Mouse (Mus musculus) liver, embryonic 11.5 days (tissue): Measurements from ENCODE around the gene Megf6. TPM values are rescaled to one million over a fixed set of nuclear protein-coding genes. Genes with fewer than 3 reads are reported as not detected.

Source experiments
- ATAC-seq: fragments of 200-750 bp; cut with Nextera tagmentation; replicated peaks from 2 replicates; pipeline ENCODE4 v1.8.0; 2017; ENCODE audit warnings: moderate number of reproducible peaks, mild to moderate bottlenecking, moderate TSS enrichment, moderate library complexity; ENCODE audit not compliant: low FRiP score
- DNase-seq: peaks from one replicate; pipeline ENCODE4 v3.0.0-alpha.2; 2017; ENCODE audit warnings: low spot score
- H3K27ac ChIP-seq: fragments of 300-500 bp; sonication (generic); 2 replicates; pipeline ENCODE4 v1.5.1; 2014; ENCODE audit warnings: mild to moderate bottlenecking, low read depth, low read length, control low read depth
- H3K27me3 ChIP-seq: fragments of 300-500 bp; sonication (generic); replicated peaks from 2 replicates; pipeline ENCODE4 v1.6.1; 2014; ENCODE audit warnings: low read length, mixed read lengths; ENCODE audit not compliant: control insufficient read depth, insufficient read depth
- H3K36me3 ChIP-seq: fragments of 300-500 bp; sonication (generic); 2 replicates; pipeline ENCODE4 v1.6.1; 2014; ENCODE audit warnings: mild to moderate bottlenecking, low read length, moderate library complexity, mixed read lengths; ENCODE audit not compliant: control insufficient read depth, insufficient read depth
- H3K4me1 ChIP-seq: fragments of 300-500 bp; sonication (generic); replicated peaks from 2 replicates; pipeline ENCODE4 v1.6.1; 2014; ENCODE audit warnings: low read length, mixed read lengths; ENCODE audit not compliant: control insufficient read depth, insufficient read depth
- H3K4me2 ChIP-seq: fragments of 300-500 bp; sonication (generic); 2 replicates; pipeline ENCODE4 v1.6.1; 2014; ENCODE audit warnings: mild to moderate bottlenecking, control low read depth, moderate library complexity
- H3K4me3 ChIP-seq: fragments of 300-500 bp; sonication (generic); 2 replicates; pipeline ENCODE4 v1.5.1; 2014; ENCODE audit warnings: low read depth, low read length, control low read depth
- H3K9ac ChIP-seq: fragments of 300-500 bp; sonication (generic); 2 replicates; pipeline ENCODE4 v1.6.1; 2014; ENCODE audit warnings: low read depth, low read length, control low read depth
- H3K9me3 ChIP-seq: fragments of 300-500 bp; sonication (generic); 2 replicates; pipeline ENCODE4 v1.6.1; 2016; ENCODE audit warnings: low read length, inconsistent platforms, mixed read lengths; ENCODE audit not compliant: control insufficient read depth
- WGBS: fragments of 180-500 bp; shearing (Covaris S2); extraction: QIAGEN DNeasy Blood & Tissue Kit; methylation state at CpG from one replicate; pipeline ENCODE4 v1.1.7; 2014; 5-methylcytosine and 5-hydroxymethylcytosine counted together
- polyA plus RNA-seq: library from polyadenylated mRNA; unstranded; fragments of >200 nt; fragmentation: Nextera tagmentation; extraction: Ambion mirVana; gene quantifications from 2 replicates; pipeline ENCODE4 v1.2.1, GENCODE M21; 2014

Megf6 gene
- polyA plus RNA-seq, 1 experiment from 2014 or later = 5.8 TPM

DNA sequence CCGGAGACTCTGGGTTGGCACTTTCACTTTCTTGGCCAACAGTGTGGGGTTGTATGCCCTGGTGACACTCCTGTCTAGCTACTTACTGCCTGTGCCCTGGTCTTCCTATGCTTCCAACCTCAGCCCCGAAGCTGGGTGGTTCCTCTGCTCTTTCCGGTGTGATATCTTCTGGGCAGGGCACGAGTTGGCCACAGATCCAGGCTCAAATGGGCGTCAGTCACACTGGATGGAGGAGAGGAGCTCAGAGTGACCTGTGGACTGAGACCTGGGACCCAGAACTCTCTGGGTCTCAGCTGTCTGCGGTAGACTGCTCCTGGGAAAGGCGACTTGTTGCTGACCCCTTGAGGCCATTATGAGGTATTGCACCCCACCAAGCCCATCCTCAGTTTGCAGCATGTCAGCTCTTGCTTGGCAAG is 130.9 kb downstream of the Megf6 start, which contains the start of gene Arhgef16:
Gene Arhgef16 (minus strand): TSS at position 211 of the 416 bp plus-strand sequence.
- H3K27ac ChIP-seq = no peak within 1 kb of the TSS
- DNase-seq (peak; percentile 50), ATAC-seq (peak; percentile 63)
- H3K36me3 ChIP-seq = no peaks in the 10 kb centered on the region
- H3K9ac ChIP-seq = no peak within 1 kb of the TSS
- H3K9me3 ChIP-seq = no peaks in the 10 kb centered on the region
- no peak within 1 kb of the TSS for H3K4me2 ChIP-seq
- H3K27me3 ChIP-seq = peaks cover 31% of the 10 kb centered on the region
- no peak within 1 kb of the TSS for H3K4me3 ChIP-seq
- peaks cover 3% of the 10 kb centered on the region; the same call in 1 of the 2 replicates for H3K4me1 ChIP-seq
- 20% methylated on average over 7 of the region's 7 CpGs for WGBS

DNA sequence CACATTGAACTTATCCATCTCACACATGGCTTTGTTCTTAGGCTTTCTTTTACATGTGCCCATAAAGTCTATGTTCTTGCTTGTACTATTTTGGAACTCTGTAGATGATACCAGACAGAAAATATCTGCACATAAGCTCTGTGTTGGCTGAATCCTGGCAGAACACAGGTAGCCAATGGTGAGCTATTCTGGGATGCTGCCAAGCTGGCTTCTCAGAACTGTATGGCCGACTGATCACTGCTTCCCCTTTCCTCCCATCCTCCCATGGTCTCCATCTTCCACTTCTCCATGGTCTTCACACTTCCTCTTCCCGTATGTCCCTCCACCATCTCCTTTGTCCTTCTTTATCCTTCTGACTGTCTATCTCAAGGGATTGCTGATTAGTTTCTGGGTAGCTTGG is 138.6 kb downstream of the Megf6 start:
- Histone ChIP-seq H3K9me3 (no peaks in the 10 kb centered on the region), H3K9ac (no peak overlapping the region), H3K27ac (no peak overlapping the region), H3K4me2 (no peak overlapping the region), H3K4me3 (no peak overlapping the region), H3K27me3 (no peaks in the 10 kb centered on the region), H3K36me3 (no peaks in the 10 kb centered on the region), H3K4me1 (no peaks in the 10 kb centered on the region)
- 66% methylated on average over 2 of the region's 2 CpGs for WGBS
- ATAC-seq = no peak
- no peak for DNase-seq

DNA sequence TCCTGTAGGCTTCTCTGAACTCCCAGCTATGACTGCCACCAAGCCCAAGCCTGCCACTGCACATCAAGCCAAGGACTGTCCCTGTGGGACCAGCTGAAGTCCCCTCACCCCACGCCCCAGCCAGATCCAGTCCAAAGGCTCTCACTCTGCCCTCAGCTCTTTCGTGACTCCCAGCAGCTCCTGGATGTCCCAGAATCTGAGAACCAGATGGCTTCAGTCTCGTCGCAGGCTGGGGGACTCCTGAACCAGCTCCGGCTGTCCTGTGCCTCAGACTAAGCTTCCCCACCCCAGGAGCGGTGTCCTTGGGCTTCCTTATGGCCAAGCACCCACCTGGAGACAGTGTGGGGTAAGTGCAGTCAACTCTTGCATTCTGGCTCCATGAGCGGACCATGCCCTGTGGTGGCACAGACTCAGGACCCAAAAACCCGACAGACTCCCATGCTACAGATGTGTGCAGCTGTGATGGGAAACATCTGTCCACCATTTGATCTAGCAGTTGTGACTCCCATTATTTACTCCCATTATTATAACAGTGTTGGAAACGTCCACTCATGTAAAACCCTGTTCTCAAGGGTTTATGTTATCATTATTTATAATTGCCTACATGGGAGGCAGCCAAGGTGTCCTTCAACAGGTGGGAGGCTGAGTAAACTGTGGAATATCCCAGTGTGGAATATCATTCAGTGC is 140.2 kb downstream of the Megf6 start:
- no peaks in the 10 kb centered on the region for H3K9me3 ChIP-seq
- H3K4me3 ChIP-seq = no peak overlapping the region
- DNase-seq = no peak
- H3K9ac ChIP-seq = no peak overlapping the region
- no peaks in the 10 kb centered on the region for H3K4me1 ChIP-seq
- H3K4me2 ChIP-seq = no peak overlapping the region
- H3K36me3 ChIP-seq = no peaks in the 10 kb centered on the region
- H3K27ac ChIP-seq = no peak overlapping the region
- no peaks in the 10 kb centered on the region for H3K27me3 ChIP-seq
- WGBS = 69% methylated on average over 9 of the region's 9 CpGs
- ATAC-seq = no peak

DNA sequence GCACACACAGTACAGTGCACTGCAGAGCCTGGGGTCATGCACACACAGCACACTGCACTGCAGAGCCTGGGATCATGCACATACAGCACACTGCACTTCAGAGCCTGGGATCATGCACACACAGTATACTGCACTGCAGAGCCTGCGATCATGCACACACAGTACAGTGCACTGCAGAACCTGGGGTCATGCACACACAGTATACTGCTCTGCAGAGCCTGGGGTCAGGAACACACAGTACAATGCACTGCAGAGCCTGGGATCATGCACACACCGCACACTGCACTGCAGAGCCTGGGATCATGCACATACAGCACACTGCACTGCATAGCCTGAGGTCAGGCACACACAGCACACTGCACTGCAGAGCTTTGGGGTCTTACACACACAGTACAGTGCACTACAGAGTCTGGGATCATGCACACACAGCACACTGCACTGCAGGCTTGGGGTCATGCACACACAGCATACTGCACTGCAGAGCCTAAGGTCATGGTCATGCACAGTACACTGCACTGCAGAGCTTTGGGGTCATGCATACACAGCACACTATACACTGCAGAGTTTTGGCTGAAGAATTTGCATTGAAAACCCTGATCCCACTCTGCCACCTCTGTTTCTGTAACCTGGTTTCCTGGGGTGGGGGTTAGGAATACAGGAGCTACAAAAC is 141.7 kb downstream of the Megf6 start:
- Histone ChIP-seq H3K4me3 (no peak overlapping the region), H3K4me1 (no peaks in the 10 kb centered on the region), H3K9me3 (no peaks in the 10 kb centered on the region), H3K9ac (no peak overlapping the region), H3K36me3 (no peaks in the 10 kb centered on the region), H3K27me3 (no peaks in the 10 kb centered on the region), H3K27ac (no peak overlapping the region), H3K4me2 (no peak overlapping the region)
- DNase-seq (no peak), ATAC-seq (no peak)
- WGBS = 84% methylated on average over 2 of the region's 2 CpGs

DNA sequence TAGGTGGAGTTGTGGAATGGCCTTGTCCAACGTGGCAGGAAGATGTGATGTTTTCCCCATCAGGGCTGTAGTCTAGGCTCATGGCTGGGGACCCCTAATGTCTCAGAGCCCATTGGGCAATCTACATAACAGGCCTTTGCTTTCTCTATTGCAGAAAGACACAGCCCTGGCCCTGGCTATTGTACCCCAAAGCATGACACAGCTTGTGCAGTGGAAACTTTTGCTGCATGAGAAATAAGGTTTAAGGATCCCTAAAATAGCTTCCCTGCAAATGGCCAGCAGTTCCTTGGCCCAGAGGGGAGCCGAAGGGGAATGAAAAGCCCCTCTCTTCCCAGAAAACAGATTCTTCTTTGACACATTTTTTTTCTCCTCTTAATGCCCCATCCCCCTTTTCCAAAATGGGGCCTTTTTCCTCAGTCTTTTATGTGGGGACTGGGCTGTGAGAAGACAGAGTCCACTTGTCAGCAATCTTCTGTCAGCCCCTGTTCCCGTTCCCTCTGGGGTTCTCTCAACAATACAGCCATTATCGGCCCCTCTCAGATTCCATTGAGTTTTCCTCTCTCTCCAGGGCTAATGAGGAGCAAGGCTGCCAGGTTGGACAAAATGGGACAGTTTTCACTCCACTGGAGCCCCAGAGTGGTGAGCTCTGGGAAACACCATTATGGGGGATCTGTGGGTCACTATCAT is 142.5 kb downstream of the Megf6 start:
- Histone ChIP-seq H3K9ac (no peak overlapping the region), H3K9me3 (no peaks in the 10 kb centered on the region), H3K4me2 (no peak overlapping the region), H3K4me3 (no peak overlapping the region), H3K27ac (no peak overlapping the region), H3K4me1 (no peaks in the 10 kb centered on the region), H3K27me3 (no peaks in the 10 kb centered on the region), H3K36me3 (no peaks in the 10 kb centered on the region)
- ATAC-seq (no peak), DNase-seq (no peak)
- WGBS = 66% methylated on average over 4 of the region's 4 CpGs

DNA sequence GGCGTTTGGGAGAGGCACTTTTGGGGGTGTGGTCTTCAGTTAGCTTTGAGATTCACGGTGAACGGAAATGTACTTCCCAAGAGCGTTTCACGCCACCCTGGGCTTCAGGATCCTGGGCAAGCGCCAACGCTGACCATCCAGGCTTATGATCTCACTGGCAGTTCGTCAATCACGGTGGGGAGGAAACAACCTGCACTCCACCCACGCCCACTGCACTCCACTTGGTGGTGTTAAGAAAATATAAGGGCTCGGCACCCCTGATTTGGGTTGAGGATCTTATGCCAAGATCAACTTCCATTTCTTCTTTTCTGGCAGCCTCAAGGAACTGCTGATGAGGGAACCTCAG is 143.1 kb downstream of the Megf6 start:
- no peak overlapping the region for H3K9ac ChIP-seq
- H3K27me3 ChIP-seq = no peaks in the 10 kb centered on the region
- DNase-seq (no peak), ATAC-seq (no peak)
- no peaks in the 10 kb centered on the region for H3K9me3 ChIP-seq
- no peak overlapping the region for H3K27ac ChIP-seq
- H3K36me3 ChIP-seq = no peaks in the 10 kb centered on the region
- no peak overlapping the region for H3K4me2 ChIP-seq
- WGBS = 61% methylated on average over 11 of the region's 11 CpGs
- no peak overlapping the region for H3K4me3 ChIP-seq
- no peaks in the 10 kb centered on the region for H3K4me1 ChIP-seq

Other genes with a start within 250 kb of the Megf6 start
- gene A430005L14Rik, start 213.5 kb upstream of the Megf6 start, polyA plus RNA-seq = 90.4 and 91.4 TPM in 2 replicates
- 17.2 and 18.5 TPM in 2 replicates for gene Dffb, start 195.6 kb upstream of the Megf6 start, polyA plus RNA-seq
- gene Cep104, start 195.5 kb upstream of the Megf6 start, polyA plus RNA-seq = 14.3 and 15.8 TPM in 2 replicates
- 20.3 and 22.5 TPM in 2 replicates for gene Lrrc47, start 159.0 kb upstream of the Megf6 start, polyA plus RNA-seq
- gene Smim1, start 144.5 kb upstream of the Megf6 start, polyA plus RNA-seq = 414 and 426 TPM in 2 replicates
- gene Ccdc27, start 128.1 kb upstream of the Megf6 start, polyA plus RNA-seq = 0.08 TPM in 1 of 2 replicates, not detected in the other
- gene Trp73, start 30.5 kb upstream of the Megf6 start, polyA plus RNA-seq = 0.04 and 0.18 TPM in 2 replicates
- 39.9 and 46.8 TPM in 2 replicates for gene Wrap73, start 28.4 kb upstream of the Megf6 start, polyA plus RNA-seq
- 133 and 149 TPM in 2 replicates for gene Tprgl, start 10.1 kb upstream of the Megf6 start, polyA plus RNA-seq
- gene Arhgef16, start 130.9 kb downstream of the Megf6 start, polyA plus RNA-seq = 5.3 and 5.9 TPM in 2 replicates
- not detected in 2 replicates for gene B230104I21Rik, start 165.4 kb downstream of the Megf6 start, polyA plus RNA-seq